Mouse (Mus musculus) intestine, embryonic 16.5 days (tissue): ENCODE measurements around the gene Bcar3. TPM values are rescaled to one million over a fixed set of nuclear protein-coding genes. Genes with fewer than 3 reads are reported as not detected.
A peak's percentile ranks its signal among the peaks of the same experiment; 100 is the strongest.

Experiments
- ATAC-seq: fragments of 200-750 bp; cut with Nextera tagmentation; 2 replicates; pipeline ENCODE4 v1.8.0; 2017; ENCODE audit warnings: moderate TSS enrichment, moderate library complexity
- H3K27ac ChIP-seq: fragments of 300-500 bp; sonication (generic); 2 replicates; pipeline ENCODE4 v1.5.1; 2014; ENCODE audit warnings: mild to moderate bottlenecking, low read length
- H3K27me3 ChIP-seq: fragments of 300-500 bp; sonication (generic); replicated peaks from 2 replicates; pipeline ENCODE4 v1.6.1; 2014; ENCODE audit warnings: low read length, control low read depth, mixed read lengths; ENCODE audit not compliant: control insufficient read depth, insufficient read depth
- H3K36me3 ChIP-seq: fragments of 300-500 bp; sonication (generic); 2 replicates; pipeline ENCODE4 v1.6.1; 2014; ENCODE audit warnings: low read length, control low read depth; ENCODE audit not compliant: control insufficient read depth, insufficient read depth
- H3K4me1 ChIP-seq: fragments of 300-500 bp; sonication (generic); 2 replicates; pipeline ENCODE4 v1.6.1; 2014; ENCODE audit warnings: low read length, control low read depth, mixed read lengths; ENCODE audit not compliant: control insufficient read depth, insufficient read depth
- H3K4me2 ChIP-seq: fragments of 300-500 bp; sonication (generic); 2 replicates; pipeline ENCODE4 v1.6.1; 2014; ENCODE audit warnings: low read depth, low read length, control low read depth
- H3K4me3 ChIP-seq: fragments of 300-500 bp; sonication (generic); 2 replicates; pipeline ENCODE4 v1.5.1; 2014; ENCODE audit warnings: mild to moderate bottlenecking, low read length
- H3K9ac ChIP-seq: fragments of 300-500 bp; sonication (generic); 2 replicates; pipeline ENCODE4 v1.6.1; 2014; ENCODE audit warnings: low read depth, low read length
- H3K9me3 ChIP-seq: fragments of 300-500 bp; sonication (generic); 2 replicates; pipeline ENCODE4 v1.6.1; 2016; ENCODE audit warnings: low read length, control low read depth; ENCODE audit not compliant: control insufficient read depth
- WGBS: fragments of 180-500 bp; shearing (Covaris S2); extraction: QIAGEN DNeasy Blood & Tissue Kit; methylation state at CpG from one replicate; pipeline ENCODE4 v1.1.7; 2014; 5-methylcytosine and 5-hydroxymethylcytosine counted together
- polyA plus RNA-seq: library from polyadenylated mRNA; unstranded; fragments of >200 nt; fragmentation: Nextera tagmentation; extraction: Ambion mirVana; gene quantifications from 2 replicates; pipeline ENCODE4 v1.2.1, GENCODE M21; 2015

Gene Bcar3
- polyA plus RNA-seq, 1 experiment from 2014 or later, result 23.7 TPM

GRCm38 (mm10) chr3:122364565-122364964 lies 70.6 kb downstream of the Bcar3 start:
- no peak overlapping the region for H3K9ac ChIP-seq
- peaks cover 17% of the 10 kb centered on the region; the same call in 1 of the 2 replicates for H3K4me1 ChIP-seq
- peak overlapping the region; percentile 65 for H3K27ac ChIP-seq
- 48% methylated on average over 3 of the region's 3 CpGs for WGBS
- no peaks in the 10 kb centered on the region for H3K36me3 ChIP-seq
- no peaks in the 10 kb centered on the region for H3K27me3 ChIP-seq
- no peak overlapping the region for H3K4me3 ChIP-seq
- 0 out of 2 replicates have a peak, but pooled peaks have one; percentile 7 for ATAC-seq
- no peak overlapping the region for H3K4me2 ChIP-seq
- no peaks in the 10 kb centered on the region for H3K9me3 ChIP-seq

- Histone ChIP-seq H3K4me2 (no peak overlapping the region), H3K4me3 (no peak overlapping the region), H3K9me3 (no peaks in the 10 kb centered on the region), H3K9ac (no peak overlapping the region), H3K4me1 (peaks cover 17% of the 10 kb centered on the region; the same call in 1 of the 2 replicates), H3K36me3 (no peaks in the 10 kb centered on the region), H3K27ac (peak overlapping the region; percentile 65), H3K27me3 (no peaks in the 10 kb centered on the region)
- WGBS, result 12% methylated on average over 3 of the region's 3 CpGs
- ATAC-seq, result peak; percentile 81
These were observed 71.4 kb downstream of the Bcar3 start for GRCm38 (mm10) chr3:122365326-122365725.

GRCm38 (mm10) chr3:122371646-122372341 lies 77.9 kb downstream of the Bcar3 start:
- Histone ChIP-seq H3K9ac (no peak overlapping the region), H3K36me3 (no peaks in the 10 kb centered on the region), H3K27ac (no peak overlapping the region), H3K4me2 (no peak overlapping the region), H3K4me1 (peaks cover 2% of the 10 kb centered on the region; the same call in 1 of the 2 replicates), H3K27me3 (no peaks in the 10 kb centered on the region), H3K9me3 (no peaks in the 10 kb centered on the region), H3K4me3 (no peak overlapping the region)
- WGBS, result 89% methylated on average over 8 of the region's 8 CpGs
- ATAC-seq, result no peak

- Histone ChIP-seq H3K9me3 (no peaks in the 10 kb centered on the region), H3K27me3 (no peaks in the 10 kb centered on the region), H3K27ac (no peak overlapping the region), H3K4me2 (no peak overlapping the region), H3K4me3 (no peak overlapping the region), H3K36me3 (no peaks in the 10 kb centered on the region), H3K4me1 (peaks cover 5% of the 10 kb centered on the region; the same call in 1 of the 2 replicates), H3K9ac (no peak overlapping the region)
- no peak for ATAC-seq
- 61% methylated on average over 4 of the region's 4 CpGs for WGBS
These were observed 78.7 kb downstream of the Bcar3 start for GRCm38 (mm10) chr3:122372617-122373016.

GRCm38 (mm10) chr3:122376011-122376410 lies 82.1 kb downstream of the Bcar3 start:
- no peak for ATAC-seq
- Histone ChIP-seq H3K9ac (no peak overlapping the region), H3K4me2 (no peak overlapping the region), H3K36me3 (no peaks in the 10 kb centered on the region), H3K27me3 (no peaks in the 10 kb centered on the region), H3K4me1 (peaks cover 5% of the 10 kb centered on the region; the same call in 1 of the 2 replicates), H3K27ac (no peak overlapping the region), H3K4me3 (no peak overlapping the region), H3K9me3 (no peaks in the 10 kb centered on the region)

- peaks cover 5% of the 10 kb centered on the region; the same call in 1 of the 2 replicates for H3K4me1 ChIP-seq
- WGBS, result 48% methylated on average over 10 of the region's 10 CpGs
- H3K27me3 ChIP-seq, result no peaks in the 10 kb centered on the region
- H3K9me3 ChIP-seq, result no peaks in the 10 kb centered on the region
- H3K4me2 ChIP-seq, result no peak overlapping the region
- ATAC-seq, result no peak
- no peak overlapping the region for H3K9ac ChIP-seq
- H3K4me3 ChIP-seq, result no peak overlapping the region
- H3K27ac ChIP-seq, result 0 out of 2 replicates have a peak overlapping the region, but pooled peaks have one; percentile 7
- no peaks in the 10 kb centered on the region for H3K36me3 ChIP-seq
These were observed 82.5 kb downstream of the Bcar3 start for GRCm38 (mm10) chr3:122376412-122376831.

GRCm38 (mm10) chr3:122376841-122377464 lies 83.0 kb downstream of the Bcar3 start:
- Histone ChIP-seq H3K4me3 (no peak overlapping the region), H3K27me3 (no peaks in the 10 kb centered on the region), H3K4me2 (no peak overlapping the region), H3K27ac (0 out of 2 replicates have a peak overlapping the region, but pooled peaks have one; percentile 7), H3K4me1 (peaks cover 5% of the 10 kb centered on the region; the same call in 1 of the 2 replicates), H3K9ac (no peak overlapping the region), H3K36me3 (no peaks in the 10 kb centered on the region), H3K9me3 (no peaks in the 10 kb centered on the region)
- 62% methylated on average over 8 of the region's 8 CpGs for WGBS
- no peak for ATAC-seq

- Histone ChIP-seq H3K27ac (no peak overlapping the region), H3K36me3 (no peaks in the 10 kb centered on the region), H3K27me3 (no peaks in the 10 kb centered on the region), H3K4me3 (no peak overlapping the region), H3K9me3 (no peaks in the 10 kb centered on the region), H3K9ac (no peak overlapping the region), H3K4me2 (no peak overlapping the region), H3K4me1 (peaks cover 5% of the 10 kb centered on the region; the same call in 1 of the 2 replicates)
- no peak for ATAC-seq
- 66% methylated on average over 6 of the region's 6 CpGs for WGBS
These were observed 84.7 kb downstream of the Bcar3 start for GRCm38 (mm10) chr3:122378634-122379033.

- Histone ChIP-seq H3K9ac (no peak overlapping the region), H3K36me3 (no peaks in the 10 kb centered on the region), H3K27ac (no peak overlapping the region), H3K9me3 (no peaks in the 10 kb centered on the region), H3K4me3 (no peak overlapping the region), H3K4me1 (peaks cover 5% of the 10 kb centered on the region; the same call in 1 of the 2 replicates), H3K4me2 (no peak overlapping the region), H3K27me3 (no peaks in the 10 kb centered on the region)
- 71% methylated on average over 5 of the region's 5 CpGs for WGBS
- no peak for ATAC-seq
These were observed 86.8 kb downstream of the Bcar3 start for GRCm38 (mm10) chr3:122380776-122381175.
